Mouse (Mus musculus) olfactory bulb, adult 2 months (tissue): Measurements from ENCODE around the gene Csnk1e.

Source experiments
- CTCF ChIP-seq: fragments of 200-500 bp; IDR thresholded peaks from 2 replicates; pipeline ENCODE4 v1.5.1; 2012; ENCODE audit warnings: low read depth, mild to moderate bottlenecking, low read length, moderate library complexity; ENCODE audit not compliant: insufficient read depth
- POLR2A ChIP-seq: fragments of 200-500 bp; IDR thresholded peaks from 2 replicates; pipeline ENCODE4 v1.6.1; 2012; ENCODE audit warnings: mild to moderate bottlenecking, low read depth, low read length, moderate library complexity; ENCODE audit not compliant: insufficient read depth

GRCm38 (mm10) chr15:79370281-79370843 is 85.0 kb downstream of the Csnk1e start:
- TF ChIP-seq POLR2A (no peak), CTCF (no peak)
